Mouse (Mus musculus) layer of hippocampus, postnatal 10 days (tissue): ENCODE data around the gene Asap3. TPM values are rescaled to one million over a fixed set of nuclear protein-coding genes. Genes with fewer than 3 reads are reported as not detected.

Experiments
- DNase-seq, 2 experiments: peaks; one replicate each; pipeline ENCODE4 v3.0.0; 2021; ENCODE audit warnings: low spot score in 2 of 2
- total RNA-seq, 2 experiments: library from RNA; stranded (reverse); gene quantifications; 2 replicates each; pipeline ENCODE4 v1.2.3; 2021

The Asap3 gene
- total RNA-seq, 2 experiments from 2014 or later, result 5.1 to 5.6 TPM

DNA sequence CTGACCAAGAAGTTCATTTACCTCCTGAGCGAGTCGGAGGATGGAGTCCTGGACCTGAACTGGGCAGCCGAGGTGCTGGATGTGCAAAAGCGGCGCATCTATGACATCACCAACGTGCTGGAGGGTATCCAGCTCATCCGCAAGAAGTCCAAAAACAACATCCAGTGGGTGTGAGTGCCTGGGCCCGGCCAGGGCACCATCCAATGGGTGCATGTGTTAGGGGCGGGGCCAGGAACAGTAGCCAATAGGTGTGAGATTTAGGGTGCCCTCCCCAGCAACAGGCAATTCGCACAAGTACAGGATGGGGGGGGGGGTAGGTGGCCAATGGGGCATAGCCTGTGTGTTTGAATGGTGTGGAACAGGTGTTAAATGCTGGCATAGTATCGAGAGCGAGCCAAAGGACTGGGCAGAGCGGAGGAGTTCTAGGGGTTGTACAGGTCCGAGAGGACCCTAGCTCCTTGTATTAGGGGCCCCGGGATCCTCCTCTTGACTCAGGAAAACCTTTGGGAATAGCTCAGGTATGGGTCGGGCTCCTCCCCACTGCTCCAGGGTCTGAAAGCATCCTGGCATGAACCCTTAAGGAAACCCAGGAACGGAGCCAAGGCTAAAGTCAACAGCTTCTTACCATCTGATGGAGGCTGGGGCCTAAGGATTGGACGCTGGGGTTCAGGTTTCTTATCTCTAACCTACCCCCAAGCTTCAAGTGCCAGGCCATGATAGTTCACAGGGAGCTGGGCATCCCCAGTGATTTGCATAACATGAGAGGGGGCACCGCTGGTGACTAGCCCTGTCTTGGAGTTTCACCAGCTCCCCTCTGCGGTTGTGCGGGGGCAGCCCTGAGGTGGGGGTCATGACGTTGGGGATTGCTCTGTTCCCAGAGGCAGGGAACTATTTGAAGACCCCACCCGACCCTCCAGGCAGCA is 25.5 kb upstream of the Asap3 start:
- peak; percentile 76 to 80 for DNase-seq

DNA sequence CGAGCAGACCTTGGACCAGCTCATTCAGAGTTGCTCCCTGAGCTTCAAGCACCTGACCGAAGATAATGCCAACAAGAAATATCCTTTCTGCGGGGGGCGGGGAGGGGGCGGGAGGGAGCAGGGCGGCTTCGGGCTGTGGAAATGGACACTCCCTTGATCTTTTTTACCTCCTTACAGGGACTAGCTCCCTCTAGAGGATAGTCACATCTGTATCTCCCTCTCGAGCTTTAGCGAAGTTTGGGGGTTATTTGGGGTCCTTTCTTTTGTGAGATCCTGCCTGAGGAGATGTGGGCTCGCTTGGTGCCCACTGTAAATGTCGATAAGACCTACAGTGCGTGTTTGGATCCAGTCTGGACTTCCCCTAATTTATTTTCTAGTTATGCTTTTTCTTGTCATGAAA is 24.8 kb upstream of the Asap3 start:
- no peak for DNase-seq

DNA sequence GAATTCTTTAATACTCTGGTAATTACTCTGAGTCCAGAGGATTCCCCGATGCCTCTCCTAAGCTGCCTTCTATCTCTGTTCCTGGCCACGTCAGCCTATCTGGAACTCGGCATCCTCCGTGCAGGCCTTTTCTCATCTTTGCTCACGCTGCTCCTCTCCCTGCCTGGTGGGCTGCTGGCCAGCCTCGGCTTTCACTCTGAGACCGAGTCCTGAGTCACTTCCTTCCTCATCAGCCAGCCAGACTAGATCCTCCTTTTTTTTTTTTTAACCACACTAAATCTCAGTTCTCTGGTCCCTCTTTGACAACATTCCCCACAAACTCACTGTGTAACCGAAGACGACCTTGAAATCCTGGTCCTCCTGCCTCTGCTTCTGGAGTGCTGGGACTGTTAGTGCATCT is 20.8 kb upstream of the Asap3 start:
- DNase-seq, result peak in 1 of 2 experiments; percentile 27

DNA sequence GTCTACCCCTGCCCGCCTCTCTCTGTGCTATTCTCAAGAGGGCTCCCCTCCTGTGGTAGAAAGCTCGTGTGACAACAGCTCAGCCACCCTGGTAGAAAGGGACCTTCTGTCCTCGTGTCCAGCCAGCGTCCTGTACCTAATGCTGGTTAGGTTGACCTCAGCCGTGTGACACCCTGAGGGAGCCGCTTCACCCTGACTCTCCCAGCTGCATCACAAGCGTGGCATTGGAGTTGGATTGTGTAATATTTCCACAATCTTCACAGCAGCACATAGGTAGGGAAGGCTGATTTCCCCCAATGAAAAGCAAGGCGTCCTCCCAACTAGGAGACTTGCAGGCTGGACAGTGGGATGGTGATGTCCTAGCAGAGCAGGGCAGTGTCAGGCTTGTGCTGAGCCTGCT is 19.9 kb upstream of the Asap3 start:
- DNase-seq, result no peak

DNA sequence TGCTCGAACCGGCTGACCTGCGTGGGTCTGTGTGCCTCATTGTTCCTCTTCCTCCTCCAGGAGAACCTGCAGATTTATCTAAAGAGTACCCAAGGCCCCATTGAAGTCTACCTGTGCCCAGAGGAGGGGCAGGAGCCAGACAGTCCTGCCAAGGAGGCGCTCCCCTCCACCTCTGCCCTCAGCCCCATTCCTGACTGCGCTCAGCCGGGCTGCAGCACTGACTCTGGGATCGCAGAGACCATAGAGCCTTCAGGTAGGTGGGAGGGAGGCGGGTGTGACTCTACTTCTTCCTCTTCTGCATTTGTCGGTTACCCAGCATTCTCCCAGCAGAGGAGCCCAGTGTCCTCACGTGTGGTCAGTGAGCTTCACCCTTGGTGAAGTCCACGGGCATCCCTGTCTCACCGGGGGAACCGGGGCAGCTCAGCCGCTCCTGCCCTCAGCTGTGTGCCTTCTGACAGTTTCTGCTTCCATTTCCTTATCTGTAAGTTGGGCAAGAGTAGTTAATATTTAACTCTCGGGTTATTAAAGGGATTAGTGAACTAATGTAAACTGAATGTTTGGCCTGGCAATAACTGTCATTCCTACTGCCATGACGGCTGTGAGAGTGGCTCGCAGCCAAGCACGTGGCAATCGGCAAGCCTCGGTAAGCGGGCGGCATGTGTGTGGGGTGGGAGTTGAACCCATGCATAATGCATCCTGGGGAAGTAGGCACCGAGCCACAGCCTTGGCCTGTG is 19.3 kb upstream of the Asap3 start:
- no peak for DNase-seq

DNA sequence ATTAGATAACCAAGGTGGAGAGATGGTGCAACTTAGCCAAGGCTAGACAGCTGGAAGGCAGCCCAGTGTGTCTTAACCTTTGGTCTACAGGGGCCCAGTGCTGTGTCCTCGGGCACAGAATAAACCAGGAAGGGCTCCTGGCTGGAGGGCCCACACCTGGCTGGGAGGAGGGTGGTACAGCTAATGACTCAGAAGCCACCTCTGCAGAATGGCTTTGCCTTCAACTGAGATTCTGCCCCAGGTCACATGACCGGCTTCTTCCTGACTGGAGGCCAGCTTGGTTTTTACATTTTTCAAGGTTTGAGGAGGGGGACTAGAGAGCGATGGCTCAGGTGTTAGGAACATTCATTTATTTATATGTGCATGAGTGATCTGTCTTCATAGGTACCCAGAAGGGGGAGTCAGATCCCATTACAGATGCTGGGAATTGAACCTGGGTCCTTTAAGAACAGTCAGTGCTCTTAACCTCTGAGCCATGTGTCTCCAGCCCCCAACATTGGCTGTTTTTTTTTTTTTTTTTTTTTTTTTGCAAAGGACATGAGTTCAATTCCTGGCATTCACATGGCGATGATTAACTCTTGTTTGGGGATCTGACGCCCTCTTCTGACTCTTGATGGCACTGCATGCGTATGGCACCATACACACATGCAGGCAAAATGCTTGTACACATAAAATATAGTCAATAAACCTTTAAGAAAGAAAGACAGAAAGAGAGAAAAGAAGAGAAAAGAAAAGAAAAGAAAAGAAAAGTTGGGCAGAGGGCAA is 17.0 kb upstream of the Asap3 start:
- DNase-seq, result no peak

DNA sequence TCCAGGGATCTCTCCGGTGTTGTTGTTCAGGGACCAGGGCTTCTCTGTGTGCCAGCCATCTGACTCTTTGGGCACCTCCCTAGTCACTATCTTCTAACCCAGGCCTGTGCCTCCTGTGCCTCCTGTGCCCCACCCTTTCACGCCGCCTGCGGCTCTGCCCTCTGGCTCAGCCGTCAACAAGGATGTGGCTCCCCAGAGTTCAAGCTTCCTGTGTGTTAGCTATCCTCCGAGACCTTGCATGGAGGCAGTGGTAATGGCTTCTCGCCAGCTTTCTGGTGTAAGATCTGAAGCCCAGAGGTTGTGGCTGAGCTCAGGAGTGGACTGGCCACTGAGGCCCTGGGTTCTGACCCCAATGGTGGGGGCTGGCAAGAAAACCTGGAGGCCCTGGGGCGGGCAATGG is 16.3 kb upstream of the Asap3 start:
- DNase-seq, result no peak

DNA sequence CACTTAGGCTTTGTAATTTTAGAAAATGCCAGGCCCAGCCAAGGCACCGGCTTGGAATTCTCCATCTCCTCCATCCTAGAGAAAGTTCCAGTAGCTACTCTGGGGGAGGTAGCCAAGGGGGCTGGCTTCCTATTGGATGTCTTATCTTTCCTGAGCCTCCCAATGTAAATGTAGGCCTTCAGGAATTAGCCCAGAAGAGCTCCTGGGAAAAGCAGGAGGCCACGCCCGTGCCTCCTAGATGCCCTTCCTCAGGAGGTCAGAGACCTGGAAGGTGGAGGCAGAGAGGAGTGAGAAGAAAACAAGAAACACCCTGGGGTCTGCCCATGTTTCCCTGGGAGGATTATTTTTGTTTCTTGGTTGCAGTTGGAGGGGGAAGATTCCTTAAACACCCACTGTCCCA is 12.6 kb upstream of the Asap3 start:
- no peak for DNase-seq

DNA sequence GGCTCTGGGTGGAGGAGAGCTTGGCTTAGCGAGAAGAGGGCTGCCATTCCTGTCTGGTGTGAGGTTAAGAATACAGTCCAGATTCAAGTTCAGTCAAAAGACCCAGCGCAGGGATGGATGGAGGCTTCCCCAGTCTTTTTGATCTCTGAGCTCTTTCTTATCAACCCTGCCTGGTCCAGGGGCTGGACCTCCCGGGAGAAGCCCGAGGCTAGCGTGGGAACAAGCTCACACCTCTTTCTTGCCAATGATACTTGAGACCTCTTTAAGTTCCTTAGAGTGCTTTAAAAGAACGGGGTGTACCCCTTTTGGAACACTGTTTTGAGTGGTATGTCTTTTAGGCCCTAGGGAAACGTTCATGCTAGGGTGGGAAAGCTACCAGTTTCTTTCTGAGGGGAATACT is 11.1 kb upstream of the Asap3 start:
- DNase-seq, result no peak

DNA sequence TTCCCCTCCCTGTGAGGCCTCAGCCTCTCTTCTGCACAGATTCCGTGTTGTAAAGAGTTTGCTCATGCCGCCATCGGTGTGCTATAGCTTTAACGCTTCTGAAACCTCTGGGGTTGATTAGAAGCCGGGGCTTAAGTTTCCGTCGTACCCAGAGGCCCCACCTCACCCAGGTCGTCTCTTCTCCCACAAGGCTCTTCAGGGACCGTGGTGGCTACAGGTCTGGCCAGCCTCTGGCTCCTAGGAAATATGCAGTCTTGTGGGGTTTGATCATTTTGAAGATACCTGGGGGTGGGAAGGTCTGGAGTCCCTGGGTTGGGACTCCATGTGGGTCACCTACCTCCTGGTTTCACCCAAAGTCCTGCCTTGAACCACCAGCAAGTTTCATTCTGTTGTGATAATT is 10.5 kb upstream of the Asap3 start:
- no peak for DNase-seq

DNA sequence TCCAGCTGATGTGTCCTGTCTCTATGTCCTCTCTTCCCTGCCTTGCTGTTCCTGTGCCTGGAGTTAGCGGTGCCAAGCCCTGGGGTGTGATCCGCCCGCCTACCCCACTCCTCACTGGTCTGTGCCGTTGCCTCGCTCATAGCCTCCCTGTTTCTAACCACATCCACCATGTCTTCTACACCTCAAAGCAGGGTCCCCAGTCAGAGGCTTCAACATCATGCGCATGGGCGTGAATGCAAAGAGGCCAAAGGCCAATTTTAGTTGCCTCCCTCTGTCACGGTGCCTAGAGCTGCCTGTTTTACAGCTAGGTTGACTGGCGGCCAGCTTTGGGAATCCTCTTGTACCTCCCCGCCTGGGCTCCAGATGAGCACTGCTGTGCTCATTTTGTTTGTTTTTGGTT is 10.0 kb upstream of the Asap3 start:
- DNase-seq, result no peak

DNA sequence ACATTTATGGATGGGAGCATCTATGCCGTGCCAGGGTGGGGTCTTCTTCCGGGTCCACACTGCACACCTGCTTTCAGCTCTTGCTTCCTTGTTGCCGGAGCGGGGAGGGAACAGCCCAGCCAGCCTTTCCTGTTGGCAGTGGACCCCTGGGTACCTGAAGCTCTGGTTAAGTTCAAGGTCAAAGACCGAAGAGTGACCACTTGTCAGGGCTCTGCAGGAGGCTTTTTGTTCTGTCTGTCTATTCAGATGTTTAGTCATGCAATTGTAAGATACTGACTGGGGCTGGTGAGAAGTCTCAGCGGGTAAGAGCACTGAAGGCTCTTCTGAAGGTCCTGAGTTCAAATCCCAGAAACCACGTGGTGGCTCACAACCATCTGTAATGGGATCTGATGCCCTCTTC is 7.3 kb upstream of the Asap3 start:
- DNase-seq, result no peak

DNA sequence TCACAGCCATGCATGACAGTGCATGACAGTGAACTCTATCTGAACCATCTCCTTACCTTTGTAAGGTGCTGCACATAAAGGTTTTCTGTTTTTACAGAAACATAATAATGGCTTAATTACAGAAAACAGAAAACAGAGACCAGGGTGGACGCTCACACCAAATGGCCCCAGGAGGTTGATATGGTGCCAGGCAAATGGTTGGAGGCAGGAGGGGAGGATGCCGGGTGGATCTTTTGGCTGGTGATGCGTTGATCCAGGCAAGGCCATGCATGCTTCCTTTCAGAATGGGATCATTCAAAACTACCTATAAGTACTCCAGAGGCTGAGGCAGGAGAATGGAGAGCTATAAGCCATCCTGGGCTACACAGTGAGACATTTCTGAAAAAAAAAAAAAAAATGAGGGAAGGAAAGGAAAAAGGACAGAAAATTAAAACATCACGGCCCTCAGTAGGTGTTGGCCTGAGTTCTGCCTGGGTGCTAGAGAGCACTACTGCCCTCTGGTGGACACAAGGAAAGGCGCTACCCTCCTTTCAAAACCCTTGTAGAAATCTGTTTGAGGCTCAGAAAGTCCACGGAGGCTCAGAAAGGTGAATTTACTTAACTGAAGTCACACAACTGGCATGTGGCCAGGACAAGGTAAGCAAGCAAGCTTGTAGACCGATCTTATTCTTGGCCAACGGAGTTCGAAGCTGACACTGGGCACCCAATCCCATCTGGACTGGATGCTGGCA is 6.4 kb upstream of the Asap3 start:
- peak; percentile 40 to 55 for DNase-seq

DNA sequence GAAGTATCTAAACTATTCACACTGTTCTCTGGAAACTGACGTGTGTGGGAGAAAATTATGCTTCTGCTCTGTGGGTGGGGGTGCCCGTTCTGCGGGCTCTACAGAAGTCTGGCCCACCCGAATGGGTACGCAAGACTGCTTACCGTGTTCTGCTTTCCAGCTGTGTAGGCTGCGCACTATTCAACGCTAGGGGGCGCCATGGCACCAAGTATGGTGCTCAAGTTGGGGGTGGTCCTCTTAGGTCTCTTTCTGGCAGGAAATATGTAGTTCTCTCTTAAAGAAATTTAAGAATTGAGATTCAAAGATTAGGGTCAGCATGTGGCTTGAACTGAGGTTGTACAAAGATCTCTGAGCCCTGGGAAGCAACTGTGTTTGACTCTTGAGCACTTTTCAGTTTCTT is 3.7 kb upstream of the Asap3 start:
- peak; percentile 81 to 83 for DNase-seq

DNA sequence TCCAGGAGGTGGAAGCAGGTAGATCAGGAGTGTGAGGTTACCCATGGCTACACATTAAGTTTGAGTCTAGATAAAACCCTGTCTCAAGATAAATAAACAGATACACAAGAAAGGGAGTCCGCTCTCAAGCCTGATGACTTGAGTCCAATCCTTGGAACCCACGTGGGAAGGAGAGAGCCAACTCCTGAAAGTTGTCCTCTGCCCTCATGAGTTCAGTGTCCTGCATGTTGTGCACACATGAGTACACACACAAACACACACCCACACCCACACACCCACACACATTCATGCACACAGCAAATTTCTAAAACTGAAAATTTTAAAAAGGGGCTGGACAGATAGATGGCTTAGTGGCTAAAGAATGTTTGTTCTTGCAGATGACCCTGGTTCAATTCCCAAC is 1.4 kb upstream of the Asap3 start:
- DNase-seq, result no peak

DNA sequence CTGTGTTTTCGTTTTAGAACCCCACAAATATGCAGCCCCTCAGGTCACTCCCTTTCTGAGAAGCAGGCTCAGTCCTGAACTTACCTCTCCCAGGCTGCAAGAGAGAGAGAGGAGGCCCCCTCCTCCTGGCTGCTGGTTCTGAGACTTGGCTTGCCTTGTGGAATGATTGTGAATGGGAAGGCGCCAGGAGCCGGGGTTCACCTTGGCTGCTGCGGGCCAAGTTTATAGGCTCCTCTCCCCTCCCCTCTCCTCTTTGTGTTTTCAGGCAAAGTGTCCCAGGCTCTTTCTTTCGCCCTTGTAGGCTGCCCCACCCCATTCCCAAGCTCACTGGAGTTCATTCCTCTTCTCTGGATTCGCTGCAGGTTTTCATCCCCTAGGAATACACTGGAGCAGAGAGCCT is 778 bp downstream of the Asap3 start:
- DNase-seq, result no peak

DNA sequence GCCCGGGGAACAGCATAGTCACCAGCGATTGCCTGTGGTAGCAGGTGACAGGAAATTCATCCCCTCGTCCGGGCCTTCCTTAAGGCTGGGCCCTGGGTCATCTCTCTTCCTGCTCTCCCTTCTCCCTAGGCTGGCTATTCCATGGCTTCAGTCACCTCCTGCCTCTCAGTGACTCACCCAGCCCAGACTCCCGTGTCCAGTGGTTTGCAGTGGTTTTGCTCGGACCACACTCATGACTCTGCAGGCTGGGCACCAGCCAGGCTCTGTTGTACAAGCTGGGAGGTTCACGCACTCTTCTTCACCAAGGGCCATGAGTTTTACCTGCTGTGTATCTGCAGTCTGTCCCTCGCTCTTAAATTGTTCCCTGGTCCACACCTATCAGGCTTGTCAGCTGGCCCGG is 4.8 kb downstream of the Asap3 start:
- DNase-seq, result no peak

DNA sequence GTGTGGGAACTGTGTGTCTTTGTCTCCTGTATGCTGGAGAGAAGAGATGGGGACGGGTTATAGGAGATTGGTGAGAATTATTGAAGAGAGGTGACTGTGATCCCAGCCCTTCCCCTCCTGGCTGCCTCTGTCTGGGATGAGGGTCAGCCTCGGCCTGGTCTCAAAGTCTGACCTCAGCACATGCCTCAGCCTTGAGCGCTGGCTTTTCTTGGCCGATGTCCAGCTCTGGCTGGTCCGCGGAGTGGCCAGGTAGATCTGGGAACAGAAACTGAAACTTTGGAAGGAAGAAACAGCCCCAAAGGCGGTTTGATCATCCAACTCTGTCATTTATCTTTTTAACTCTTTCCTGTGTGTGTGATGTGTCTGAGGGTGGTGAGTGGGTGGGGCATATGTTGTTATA is 7.5 kb downstream of the Asap3 start:
- no peak for DNase-seq

DNA sequence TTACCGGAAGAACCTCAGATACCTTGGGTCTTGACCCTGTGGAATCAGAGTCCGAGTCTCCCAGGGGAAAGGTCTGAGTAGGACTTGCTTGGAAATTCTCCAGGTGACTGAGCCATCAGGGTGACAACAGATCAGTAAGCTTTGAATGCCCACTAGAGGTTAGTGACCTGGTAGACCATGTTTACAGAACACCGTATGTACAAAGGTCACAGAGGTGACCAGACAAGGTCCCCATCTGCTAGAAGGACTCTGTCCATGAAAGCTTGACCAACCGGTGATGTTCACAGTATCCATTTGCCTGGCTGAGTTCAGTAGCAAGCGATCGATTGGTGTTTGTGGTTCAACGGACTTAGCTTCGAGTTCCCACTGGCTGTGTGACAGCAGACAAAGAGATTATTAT is 8.7 kb downstream of the Asap3 start:
- no peak for DNase-seq

DNA sequence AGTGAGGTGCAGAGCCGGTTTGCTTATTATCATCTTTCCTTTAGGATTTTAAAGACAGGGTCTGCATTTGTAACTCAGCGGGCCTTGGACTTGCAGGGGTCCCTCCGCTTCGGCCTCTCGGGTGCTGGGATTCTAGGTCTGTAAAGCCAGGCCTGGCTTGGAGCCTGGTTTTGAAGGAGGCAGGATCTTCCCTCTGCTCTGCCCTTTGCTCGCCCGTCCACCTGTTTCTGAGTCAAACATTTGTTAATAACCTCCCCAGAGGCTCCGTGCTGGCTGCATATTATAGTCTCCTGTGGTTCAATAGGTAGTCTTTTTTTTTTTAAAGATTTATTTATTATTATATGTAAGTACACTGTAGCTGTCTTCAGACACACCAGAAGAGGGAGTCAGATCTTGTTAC is 9.4 kb downstream of the Asap3 start:
- DNase-seq, result no peak

DNA sequence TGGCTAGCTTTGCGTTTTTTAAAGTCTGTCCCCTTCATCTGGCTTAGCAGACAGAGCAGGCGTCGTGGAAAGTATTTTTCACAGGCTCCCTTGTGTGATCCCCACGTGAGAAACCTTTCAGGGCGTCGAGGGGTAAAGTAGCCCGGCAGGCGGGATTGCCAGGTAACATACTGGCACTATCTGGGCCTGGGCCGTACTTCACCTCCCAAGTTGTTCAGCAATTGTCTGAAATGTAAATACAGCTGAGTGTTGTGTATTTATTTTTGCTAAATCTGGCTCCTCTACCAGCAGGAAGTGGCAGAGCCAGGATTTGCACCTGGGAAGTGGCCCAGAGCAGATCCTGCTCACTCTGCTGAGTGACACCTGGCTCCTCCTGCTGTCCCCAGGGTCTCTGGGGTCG is 10.9 kb downstream of the Asap3 start:
- no peak for DNase-seq
